Mouse (Mus musculus) limb, embryonic 14.5 days (tissue): ENCODE measurements around the gene Rnf39. TPM values are rescaled to one million over a fixed set of nuclear protein-coding genes. Genes with fewer than 3 reads are reported as not detected.

Experiments used
- ATAC-seq: fragments of 200-750 bp; cut with Nextera tagmentation; 2 replicates; pipeline ENCODE4 v1.8.0; 2017; ENCODE audit warnings: low read depth, moderate number of reproducible peaks, moderate TSS enrichment; ENCODE audit not compliant: low FRiP score
- DNase-seq: peaks from one replicate; pipeline ENCODE4 v3.0.0-alpha.2; 2015; ENCODE audit warnings: low spot score
- H3K27ac ChIP-seq: fragments of 300-500 bp; sonication (generic); replicated peaks from 2 replicates; pipeline ENCODE4 v1.5.1; 2014; ENCODE audit warnings: low read depth, mild to moderate bottlenecking, low read length, moderate library complexity, mixed read lengths
- H3K27me3 ChIP-seq: fragments of 300-500 bp; sonication (generic); 2 replicates; pipeline ENCODE4 v1.6.1; 2014; ENCODE audit warnings: low read length, mixed read lengths; ENCODE audit not compliant: control insufficient read depth, insufficient read depth
- H3K36me3 ChIP-seq: fragments of 300-500 bp; sonication (generic); 2 replicates; pipeline ENCODE4 v1.6.1; 2014; ENCODE audit warnings: mild to moderate bottlenecking, low read length, moderate library complexity, mixed read lengths; ENCODE audit not compliant: control insufficient read depth, insufficient read depth
- H3K4me1 ChIP-seq: fragments of 300-500 bp; sonication (generic); 2 replicates; pipeline ENCODE4 v1.6.1; 2014; ENCODE audit warnings: antibody characterized with exemption, low read length, mixed read lengths; ENCODE audit not compliant: control insufficient read depth, insufficient read depth
- H3K4me2 ChIP-seq: fragments of 300-500 bp; sonication (generic); replicated peaks from 2 replicates; pipeline ENCODE4 v1.6.1; 2014; ENCODE audit warnings: low read depth, mild to moderate bottlenecking, low read length, moderate library complexity; ENCODE audit not compliant: severe bottlenecking
- H3K4me3 ChIP-seq: fragments of 300-500 bp; sonication (generic); replicated peaks from 2 replicates; pipeline ENCODE4 v1.5.1; 2014; ENCODE audit warnings: low read length
- H3K9ac ChIP-seq: fragments of 300-500 bp; sonication (generic); 2 replicates; pipeline ENCODE4 v1.6.1; 2014; ENCODE audit warnings: mild to moderate bottlenecking, low read depth, low read length, moderate library complexity; ENCODE audit not compliant: severe bottlenecking
- H3K9me3 ChIP-seq: fragments of 300-500 bp; sonication (generic); 2 replicates; pipeline ENCODE4 v1.6.1; 2016; ENCODE audit warnings: low read length; ENCODE audit not compliant: control insufficient read depth
- POLR2A ChIP-seq: fragments of 200-500 bp; IDR thresholded peaks from 2 replicates; pipeline ENCODE4 v1.8.0; 2012; ENCODE audit warnings: inconsistent platforms, mild to moderate bottlenecking, moderate library complexity, borderline replicate concordance; ENCODE audit not compliant: insufficient read depth, insufficient read length; ENCODE audit errors: extremely low read depth
- WGBS: fragments of 180-500 bp; shearing (Covaris S2); extraction: QIAGEN DNeasy Blood & Tissue Kit; methylation state at CpG from one replicate; pipeline ENCODE4 v1.1.7; 2014; 5-methylcytosine and 5-hydroxymethylcytosine counted together
- polyA plus RNA-seq, 2 experiments: library from polyadenylated mRNA; depleted of rRNA in 1 of 2; stranded (reverse) in 1 of 2; unstranded in 1 of 2; fragments of >200 nt; fragmentation: Nextera tagmentation in 1 of 2; extraction: Ambion mirVana in 1 of 2; gene quantifications; 2 replicates each; pipeline versions ENCODE4 v1.2.1 to v1.2.3; 2012 to 2014

Rnf39 gene
- polyA plus RNA-seq, 2 experiments: 2.8 to 3.2 TPM

DNA sequence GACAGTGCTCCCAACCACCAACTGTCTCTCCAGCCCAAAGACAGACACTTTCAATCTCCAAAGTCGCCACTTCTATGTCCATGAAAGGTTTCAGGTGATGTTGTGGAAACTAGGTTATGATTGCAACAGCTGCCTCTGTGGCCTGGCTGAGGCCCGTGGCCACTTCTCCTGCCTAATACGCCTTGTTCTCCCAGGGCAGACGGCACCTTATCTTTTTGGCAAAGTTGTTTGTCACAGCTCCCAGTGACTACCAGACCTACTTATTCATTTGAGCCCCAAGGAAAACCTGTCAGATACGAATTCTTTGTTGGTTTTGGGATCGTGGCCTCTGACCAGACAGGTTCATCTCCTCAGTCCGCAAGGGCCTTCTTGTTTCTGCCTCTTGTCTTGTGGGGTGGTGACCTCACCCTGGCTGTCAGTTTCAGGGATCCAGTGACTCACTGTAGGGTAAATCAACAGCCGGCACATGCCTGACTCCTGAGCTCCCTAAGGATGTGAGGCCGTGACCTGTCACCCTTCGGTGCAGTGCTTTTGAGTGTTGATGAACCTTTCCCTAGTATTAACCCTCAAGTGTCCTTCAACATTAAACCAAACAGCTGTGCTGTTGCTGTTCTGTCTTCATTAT lies 15.1 kb upstream of the Rnf39 start:
- no peak for ATAC-seq

DNA sequence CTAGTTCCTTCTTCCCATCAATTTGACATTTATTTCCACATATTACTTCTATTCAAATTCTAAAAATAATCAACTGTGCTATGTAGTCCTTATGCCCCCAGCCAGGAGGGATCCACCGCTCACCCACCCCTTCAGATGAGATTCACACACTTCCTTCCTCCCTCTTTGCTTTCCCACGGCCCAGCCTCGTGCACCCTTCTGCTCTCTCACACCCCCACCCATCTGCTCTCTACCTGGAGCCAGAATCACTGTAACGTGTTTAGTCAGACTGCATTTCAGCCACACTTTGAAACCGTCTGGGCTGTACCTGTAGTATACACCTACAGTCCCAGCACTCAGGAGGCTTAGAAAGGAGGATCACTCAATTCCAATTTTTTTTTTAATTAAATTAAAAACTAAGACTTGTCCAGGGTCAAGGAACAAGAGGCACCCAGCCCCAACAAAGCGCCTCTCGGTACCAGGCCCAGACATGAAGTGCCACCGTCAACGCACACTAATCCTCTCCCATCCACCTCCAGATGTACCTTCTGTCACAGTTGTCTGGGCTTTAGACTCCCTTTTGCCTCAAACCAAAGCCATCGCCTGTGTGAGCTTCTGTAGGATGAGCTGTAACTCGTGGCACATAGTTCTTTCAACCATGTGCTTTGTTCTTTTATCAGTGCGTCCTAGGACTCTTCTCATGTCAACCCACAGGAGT lies 13.3 kb upstream of the Rnf39 start:
- H3K4me2 ChIP-seq: no peak overlapping the region

More for the DNA sequence above, 15.1 kb upstream of the Rnf39 start:
- DNase-seq: no peak
- no peak overlapping the region for H3K27ac ChIP-seq
- no peaks in the 10 kb centered on the region for H3K27me3 ChIP-seq
- no peak overlapping the region for H3K4me2 ChIP-seq
- 58% methylated on average over 10 of the region's 10 CpGs for WGBS
- no peaks in the 10 kb centered on the region for H3K4me1 ChIP-seq
- no peaks in the 10 kb centered on the region for H3K9me3 ChIP-seq
- H3K36me3 ChIP-seq: no peaks in the 10 kb centered on the region
- no peak for TF ChIP-seq POLR2A
- H3K4me3 ChIP-seq: no peak overlapping the region
- no peak overlapping the region for H3K9ac ChIP-seq

DNA sequence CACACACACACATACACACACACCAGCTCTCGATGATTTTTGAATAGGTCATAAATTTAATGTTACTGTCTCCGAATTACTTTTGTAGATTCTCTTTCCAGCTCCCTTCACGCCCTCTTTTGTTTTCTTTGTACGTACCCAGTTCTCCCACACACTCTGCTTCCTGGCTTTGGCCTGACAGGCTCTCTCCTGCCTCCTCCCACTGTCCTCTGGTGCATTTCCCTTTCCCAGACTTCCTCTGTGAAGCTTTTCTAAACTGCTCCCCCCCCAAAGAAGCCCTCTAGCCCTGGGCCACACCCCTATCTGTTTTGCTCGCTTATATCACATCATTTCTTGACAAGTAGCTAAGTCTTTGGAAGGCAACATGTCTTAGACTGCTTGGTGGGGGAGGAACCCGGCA lies 12.5 kb upstream of the Rnf39 start:
- Histone ChIP-seq H3K4me2 (no peak overlapping the region), H3K9ac (no peak overlapping the region), H3K4me1 (no peaks in the 10 kb centered on the region), H3K4me3 (no peak overlapping the region), H3K36me3 (no peaks in the 10 kb centered on the region), H3K9me3 (no peaks in the 10 kb centered on the region), H3K27me3 (no peaks in the 10 kb centered on the region), H3K27ac (no peak overlapping the region)
- WGBS: 69% methylated on average over 6 of the region's 6 CpGs
- no peak for DNase-seq
- no peak for TF ChIP-seq POLR2A
- ATAC-seq: no peak

More for the DNA sequence above, 13.3 kb upstream of the Rnf39 start:
- H3K27me3 ChIP-seq: no peaks in the 10 kb centered on the region
- no peak for ATAC-seq
- no peak overlapping the region for H3K4me3 ChIP-seq
- no peak overlapping the region for H3K9ac ChIP-seq
- DNase-seq: no peak
- H3K36me3 ChIP-seq: no peaks in the 10 kb centered on the region
- H3K4me1 ChIP-seq: no peaks in the 10 kb centered on the region
- no peak overlapping the region for H3K27ac ChIP-seq
- whole genome bisulfite sequencing: 71% methylated on average over 12 of the region's 12 CpGs
- no peak for TF ChIP-seq POLR2A
- H3K9me3 ChIP-seq: no peaks in the 10 kb centered on the region

DNA sequence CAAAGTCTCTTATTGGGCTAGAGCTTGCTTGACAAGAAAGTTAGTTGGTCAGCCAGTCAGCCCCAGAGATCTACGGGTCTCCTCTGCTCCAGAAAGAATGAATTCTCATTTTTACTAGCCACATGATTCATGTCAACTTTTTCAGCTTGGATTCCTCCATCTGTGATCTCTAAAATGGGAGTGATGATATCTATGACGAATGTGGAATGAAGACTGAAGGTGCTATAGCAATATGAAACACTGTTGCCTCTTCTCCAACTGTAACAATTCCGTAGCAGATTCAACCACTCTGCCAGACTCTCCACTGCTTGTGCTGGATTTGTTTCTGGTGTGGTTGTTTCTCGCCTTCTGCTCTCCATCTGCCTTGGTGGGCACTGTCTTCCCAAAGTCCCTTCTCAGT lies 11.6 kb upstream of the Rnf39 start:
- no peak for DNase-seq
- Histone ChIP-seq H3K27me3 (no peaks in the 10 kb centered on the region), H3K27ac (no peak overlapping the region), H3K36me3 (no peaks in the 10 kb centered on the region), H3K4me1 (no peaks in the 10 kb centered on the region), H3K4me2 (no peak overlapping the region), H3K9ac (no peak overlapping the region), H3K9me3 (no peaks in the 10 kb centered on the region), H3K4me3 (no peak overlapping the region)
- no peak for TF ChIP-seq POLR2A
- ATAC-seq: no peak
- 86% methylated on average over 4 of the region's 4 CpGs for WGBS

DNA sequence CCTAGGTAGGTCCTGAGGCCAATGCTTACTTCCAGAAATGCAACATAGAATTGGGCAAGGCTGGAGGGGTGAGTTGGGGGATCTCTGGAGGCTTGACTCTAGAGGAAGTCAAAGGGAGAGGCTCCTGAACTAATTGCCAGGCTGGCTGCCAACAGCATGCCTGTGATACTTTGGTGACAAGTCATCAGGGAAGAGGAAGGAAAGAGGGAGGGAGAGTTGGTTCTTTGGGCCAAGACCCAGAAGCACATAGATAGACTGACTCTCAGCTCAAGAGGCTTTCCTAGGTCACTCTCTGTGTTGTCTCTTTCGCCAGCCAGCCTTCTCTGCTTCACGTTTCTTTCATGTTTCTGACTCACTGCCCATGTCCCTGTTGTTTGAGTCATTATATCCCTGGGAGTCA lies 10.9 kb upstream of the Rnf39 start:
- no peak overlapping the region for H3K27ac ChIP-seq
- TF ChIP-seq POLR2A: no peak
- no peak overlapping the region for H3K9ac ChIP-seq
- no peaks in the 10 kb centered on the region for H3K27me3 ChIP-seq
- no peak overlapping the region for H3K4me3 ChIP-seq
- DNase-seq: no peak
- H3K4me2 ChIP-seq: no peak overlapping the region
- H3K4me1 ChIP-seq: no peaks in the 10 kb centered on the region
- no peak for ATAC-seq
- no peaks in the 10 kb centered on the region for H3K36me3 ChIP-seq
- 71% methylated on average over 2 of the region's 2 CpGs for WGBS
- H3K9me3 ChIP-seq: no peaks in the 10 kb centered on the region

DNA sequence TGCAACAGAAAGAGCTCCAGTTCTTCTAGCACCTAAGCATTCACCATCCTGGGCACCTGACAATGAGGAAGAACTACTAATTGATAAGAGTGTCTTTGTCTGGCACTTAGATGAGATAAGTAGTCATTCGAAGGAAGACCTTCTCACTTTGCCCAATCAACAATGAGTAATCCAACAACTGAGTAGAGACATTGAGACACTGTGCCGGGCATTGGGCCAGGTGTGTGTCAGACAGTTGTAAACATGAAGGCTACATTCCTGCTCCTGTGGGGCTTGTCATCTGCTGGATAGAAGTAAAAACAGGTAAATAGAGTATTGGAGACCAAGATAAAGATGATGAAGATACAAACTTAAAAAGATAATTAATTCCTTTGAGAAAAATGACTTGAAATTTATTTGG lies 4.7 kb upstream of the Rnf39 start:
- WGBS: 79% methylated on average over 2 of the region's 2 CpGs
- H3K27me3 ChIP-seq: peaks cover 10% of the 10 kb centered on the region
- 0 out of 2 replicates have a peak, but pooled peaks cover 4% of the 10 kb centered on the region for H3K4me1 ChIP-seq
- no peak overlapping the region for H3K4me2 ChIP-seq
- ATAC-seq: no peak
- no peak for DNase-seq
- no peak overlapping the region for H3K9ac ChIP-seq
- no peak overlapping the region for H3K4me3 ChIP-seq
- H3K9me3 ChIP-seq: no peaks in the 10 kb centered on the region
- no peak overlapping the region for H3K27ac ChIP-seq
- TF ChIP-seq POLR2A: no peak
- no peaks in the 10 kb centered on the region for H3K36me3 ChIP-seq
